Mouse (Mus musculus): ENCODE measurements at regions not wholly inside any gene's neighbourhood (a gene's known extent, or its start where the extent isn't known, plus 50 kb on each side); places are given as distances from the start of the nearest gene placed in this dataset.

- TF ChIP-seq CTCF (IDR thresholded peaks at IDR 0.05; ENCODE audit: insufficient read depth, low read length) (no peak), POLR2A (IDR thresholded peaks at IDR 0.05; ENCODE audit: borderline replicate concordance, extremely low read depth, low read depth, low read length) (no peak)
- H3K4me1 ChIP-seq (ENCODE audit: control insufficient read depth, insufficient read depth, low read length): no peaks in the 10 kb centered on the region
- no peak overlapping the region for H3K4me3 ChIP-seq (replicated peaks; ENCODE audit: extremely low read depth, low read depth, low read length)
- DNase-seq: no peak
- 60% methylated on average over 1 of the region's 1 CpGs for WGBS
Measured at GRCm38 (mm10) chr9:13920623-13921022, 93.1 kb downstream of the Fam76b start.

GRCm38 (mm10) chr9:13932001-13932508, 104.5 kb downstream of the Fam76b start:
- H3K4me3 ChIP-seq (replicated peaks; ENCODE audit: extremely low read depth, low read depth, low read length): no peak overlapping the region
- no peaks in the 10 kb centered on the region for H3K4me1 ChIP-seq (ENCODE audit: control insufficient read depth, insufficient read depth, low read length)
- TF ChIP-seq POLR2A (IDR thresholded peaks at IDR 0.05; ENCODE audit: borderline replicate concordance, extremely low read depth, low read depth, low read length) (no peak), CTCF (IDR thresholded peaks at IDR 0.05; ENCODE audit: insufficient read depth, low read length) (no peak)
- 21% methylated on average over 6 of the region's 6 CpGs for WGBS
- no peak for DNase-seq

GRCm38 (mm10) chr9:13933404-13933803, 105.9 kb downstream of the Fam76b start:
- 65% methylated on average over 6 of the region's 6 CpGs for WGBS
- TF ChIP-seq CTCF (IDR thresholded peaks at IDR 0.05; ENCODE audit: insufficient read depth, low read length) (no peak), POLR2A (IDR thresholded peaks at IDR 0.05; ENCODE audit: borderline replicate concordance, extremely low read depth, low read depth, low read length) (no peak)
- no peak for DNase-seq
- H3K4me1 ChIP-seq (ENCODE audit: control insufficient read depth, insufficient read depth, low read length): no peaks in the 10 kb centered on the region; the same call in 1 of the 2 replicates
- H3K4me3 ChIP-seq (replicated peaks; ENCODE audit: extremely low read depth, low read depth, low read length): no peak overlapping the region

- no peak for DNase-seq
- H3K4me1 ChIP-seq (ENCODE audit: control insufficient read depth, insufficient read depth, low read length): no peaks in the 10 kb centered on the region; the same call in 1 of the 2 replicates
- WGBS: 78% methylated on average over 2 of the region's 2 CpGs
- no peak overlapping the region for H3K4me3 ChIP-seq (replicated peaks; ENCODE audit: extremely low read depth, low read depth, low read length)
- TF ChIP-seq CTCF (IDR thresholded peaks at IDR 0.05; ENCODE audit: insufficient read depth, low read length): no peak
- no peak for TF ChIP-seq POLR2A (IDR thresholded peaks at IDR 0.05; ENCODE audit: borderline replicate concordance, extremely low read depth, low read depth, low read length)
Measured at GRCm38 (mm10) chr9:13937301-13937700, 109.8 kb downstream of the Fam76b start.

GRCm38 (mm10) chr9:13946519-13946918, 119.0 kb downstream of the Fam76b start:
- no peaks in the 10 kb centered on the region for H3K4me1 ChIP-seq (ENCODE audit: control insufficient read depth, insufficient read depth, low read length)
- no peak for TF ChIP-seq POLR2A (IDR thresholded peaks at IDR 0.05; ENCODE audit: borderline replicate concordance, extremely low read depth, low read depth, low read length)
- TF ChIP-seq CTCF (IDR thresholded peaks at IDR 0.05; ENCODE audit: insufficient read depth, low read length): no peak
- H3K4me3 ChIP-seq (replicated peaks; ENCODE audit: extremely low read depth, low read depth, low read length): no peak overlapping the region
- DNase-seq: no peak
- 54% methylated on average over 3 of the region's 3 CpGs for WGBS

- no peaks in the 10 kb centered on the region for H3K4me1 ChIP-seq (ENCODE audit: control insufficient read depth, insufficient read depth, low read length)
- TF ChIP-seq CTCF (IDR thresholded peaks at IDR 0.05; ENCODE audit: insufficient read depth, low read length) (no peak), POLR2A (IDR thresholded peaks at IDR 0.05; ENCODE audit: borderline replicate concordance, extremely low read depth, low read depth, low read length) (no peak)
- no peak overlapping the region for H3K4me3 ChIP-seq (replicated peaks; ENCODE audit: extremely low read depth, low read depth, low read length)
- no peak for DNase-seq
Measured at GRCm38 (mm10) chr9:13952157-13952556, 124.6 kb downstream of the Fam76b start.

- 67% methylated on average over 7 of the region's 7 CpGs for WGBS
- no peak overlapping the region for H3K4me3 ChIP-seq (replicated peaks; ENCODE audit: extremely low read depth, low read depth, low read length)
- DNase-seq: no peak
- no peaks in the 10 kb centered on the region for H3K4me1 ChIP-seq (ENCODE audit: control insufficient read depth, insufficient read depth, low read length)
- TF ChIP-seq POLR2A (IDR thresholded peaks at IDR 0.05; ENCODE audit: borderline replicate concordance, extremely low read depth, low read depth, low read length): no peak
Measured at GRCm38 (mm10) chr9:13963140-13963763, 135.7 kb downstream of the Fam76b start.

- 76% methylated on average over 3 of the region's 3 CpGs for WGBS
- Histone ChIP-seq H3K4me3 (replicated peaks; ENCODE audit: extremely low read depth, low read depth, low read length) (no peak overlapping the region), H3K4me1 (ENCODE audit: control insufficient read depth, insufficient read depth, low read length) (no peaks in the 10 kb centered on the region)
- DNase-seq: no peak
- TF ChIP-seq POLR2A (IDR thresholded peaks at IDR 0.05; ENCODE audit: borderline replicate concordance, extremely low read depth, low read depth, low read length) (no peak), CTCF (IDR thresholded peaks at IDR 0.05; ENCODE audit: insufficient read depth, low read length) (no peak)
Measured at GRCm38 (mm10) chr9:13963796-13964195, 136.3 kb downstream of the Fam76b start.

GRCm38 (mm10) chr9:13964256-13964655, 136.7 kb downstream of the Fam76b start:
- 87% methylated on average over 4 of the region's 4 CpGs for WGBS
- Histone ChIP-seq H3K4me1 (ENCODE audit: control insufficient read depth, insufficient read depth, low read length) (no peaks in the 10 kb centered on the region; the same call in 1 of the 2 replicates), H3K4me3 (replicated peaks; ENCODE audit: extremely low read depth, low read depth, low read length) (no peak overlapping the region)
- DNase-seq: no peak
- TF ChIP-seq CTCF (IDR thresholded peaks at IDR 0.05; ENCODE audit: insufficient read depth, low read length) (no peak), POLR2A (IDR thresholded peaks at IDR 0.05; ENCODE audit: borderline replicate concordance, extremely low read depth, low read depth, low read length) (no peak)

GRCm38 (mm10) chr9:13966212-13966611, 138.7 kb downstream of the Fam76b start:
- no peak overlapping the region for H3K4me3 ChIP-seq (replicated peaks; ENCODE audit: extremely low read depth, low read depth, low read length)
- TF ChIP-seq POLR2A (IDR thresholded peaks at IDR 0.05; ENCODE audit: borderline replicate concordance, extremely low read depth, low read depth, low read length): no peak
- DNase-seq: no peak

More at GRCm38 (mm10) chr9:13966212-13966611, 138.7 kb downstream of the Fam76b start:
- 64% methylated on average over 1 of the region's 1 CpGs for WGBS
- H3K4me1 ChIP-seq (ENCODE audit: control insufficient read depth, insufficient read depth, low read length): no peaks in the 10 kb centered on the region; the same call in 1 of the 2 replicates
